Mouse (Mus musculus) heart, embryonic 13.5 days (tissue): ENCODE measurements around the gene Olfr167. TPM values are rescaled to one million over a fixed set of nuclear protein-coding genes. Genes with fewer than 3 reads are reported as not detected.
"Not testable (repeated sequence)": the region's sequence is repeated elsewhere in the genome, so short reads cannot be mapped to it uniquely, and the experiment has no call there.

Source experiments
- ATAC-seq: fragments of 200-750 bp; cut with Nextera tagmentation; 2 replicates; pipeline ENCODE4 v1.8.0; 2017; ENCODE audit warnings: moderate TSS enrichment; ENCODE audit not compliant: insufficient number of reproducible peaks, low FRiP score, low TSS enrichment; ENCODE audit errors: extremely low read depth
- H3K27ac ChIP-seq: fragments of 300-500 bp; sonication (generic); replicated peaks from 2 replicates; pipeline ENCODE4 v1.5.1; 2015; ENCODE audit warnings: moderate library complexity, mild to moderate bottlenecking, inconsistent platforms
- H3K27me3 ChIP-seq: fragments of 300-500 bp; sonication (generic); replicated peaks from 2 replicates; pipeline ENCODE4 v1.6.1; 2015; ENCODE audit warnings: mild to moderate bottlenecking, inconsistent platforms
- H3K36me3 ChIP-seq: fragments of 300-500 bp; sonication (generic); 2 replicates; pipeline ENCODE4 v1.6.1; 2015; ENCODE audit warnings: mild to moderate bottlenecking, inconsistent platforms
- H3K4me1 ChIP-seq: fragments of 300-500 bp; sonication (generic); 2 replicates; pipeline ENCODE4 v1.6.1; 2015; ENCODE audit warnings: inconsistent platforms
- H3K4me2 ChIP-seq: fragments of 300-500 bp; sonication (generic); 2 replicates; pipeline ENCODE4 v1.6.1; 2015; ENCODE audit warnings: inconsistent platforms, mild to moderate bottlenecking, moderate library complexity
- H3K4me3 ChIP-seq: fragments of 300-500 bp; sonication (generic); 2 replicates; pipeline ENCODE4 v1.5.1; 2015; ENCODE audit warnings: moderate library complexity, mild to moderate bottlenecking, inconsistent platforms
- H3K9ac ChIP-seq: fragments of 300-500 bp; sonication (generic); 2 replicates; pipeline ENCODE4 v1.6.1; 2015; ENCODE audit warnings: inconsistent platforms, mild to moderate bottlenecking, moderate library complexity
- H3K9me3 ChIP-seq: fragments of 300-500 bp; sonication (generic); 2 replicates; pipeline ENCODE4 v1.6.1; 2016; ENCODE audit warnings: inconsistent platforms
- whole genome bisulfite sequencing: fragments of 180-500 bp; shearing (Covaris S2); methylation state at CpG from one replicate; pipeline ENCODE4 v1.1.7; 2015; ENCODE audit warnings: mixed read lengths; 5-methylcytosine and 5-hydroxymethylcytosine counted together
- polyA plus RNA-seq: library from polyadenylated mRNA; unstranded; fragments of >200 nt; fragmentation: Nextera tagmentation; extraction: Ambion mirVana; gene quantifications from 2 replicates; pipeline ENCODE4 v1.2.1, GENCODE M21; 2015

Gene Olfr167
- polyA plus RNA-seq: not detected in 2 replicates

GRCm38 (mm10) chr16:19522166-19522565 is at the start of gene Olfr167:
TSS of gene Olfr167 (minus strand) at chr16:19522266.
- no peak for ATAC-seq
- Histone ChIP-seq H3K9ac (no peak within 1 kb of the TSS), H3K4me3 (no peak within 1 kb of the TSS), H3K27ac (no peak within 1 kb of the TSS), H3K9me3 (0 out of 2 replicates have a peak, but pooled peaks cover 3% of the 10 kb centered on the region), H3K4me2 (no peak within 1 kb of the TSS), H3K36me3 (no peaks in the 10 kb centered on the region), H3K4me1 (no peaks in the 10 kb centered on the region), H3K27me3 (no peaks in the 10 kb centered on the region)
- WGBS: 63% methylated on average over 2 of the region's 2 CpGs

GRCm38 (mm10) chr16:19571709-19572108 is 49.6 kb upstream of the Olfr167 start, which contains the start of gene Olfr169:
TSS of gene Olfr169 (minus strand) at chr16:19571809.
- not testable (repeated sequence) for H3K9ac ChIP-seq, H3K27me3 ChIP-seq, ATAC-seq, H3K36me3 ChIP-seq, H3K27ac ChIP-seq, H3K9me3 ChIP-seq, H3K4me3 ChIP-seq, H3K4me1 ChIP-seq, H3K4me2 ChIP-seq
- WGBS: 70% methylated on average over 2 of the region's 2 CpGs

GRCm38 (mm10) chr16:19553429-19553828 is 31.4 kb upstream of the Olfr167 start:
- not testable (repeated sequence) for H3K9ac ChIP-seq, H3K9me3 ChIP-seq, H3K4me2 ChIP-seq, H3K27me3 ChIP-seq, H3K4me1 ChIP-seq, H3K36me3 ChIP-seq, H3K4me3 ChIP-seq, ATAC-seq, H3K27ac ChIP-seq
- 75% methylated on average over 7 of the region's 7 CpGs for whole genome bisulfite sequencing

- H3K36me3 ChIP-seq, H3K4me2 ChIP-seq, H3K9ac ChIP-seq, H3K9me3 ChIP-seq, ATAC-seq, H3K27me3 ChIP-seq, H3K27ac ChIP-seq, H3K4me3 ChIP-seq, H3K4me1 ChIP-seq: not testable (repeated sequence)
- 85% methylated on average over 3 of the region's 3 CpGs for WGBS
Observed at GRCm38 (mm10) chr16:19552246-19552645, 30.2 kb upstream of the Olfr167 start.

GRCm38 (mm10) chr16:19535455-19535854 is 13.4 kb upstream of the Olfr167 start, which contains the start of gene Olfr168:
TSS of gene Olfr168 (minus strand) at chr16:19535555.
- ATAC-seq: no peak
- no peak within 1 kb of the TSS for H3K4me3 ChIP-seq
- H3K9ac ChIP-seq: no peak within 1 kb of the TSS
- H3K27me3 ChIP-seq: no peaks in the 10 kb centered on the region
- H3K9me3 ChIP-seq: peaks cover 6% of the 10 kb centered on the region
- H3K4me2 ChIP-seq: no peak within 1 kb of the TSS
- H3K36me3 ChIP-seq: no peaks in the 10 kb centered on the region
- no peaks in the 10 kb centered on the region for H3K4me1 ChIP-seq
- H3K27ac ChIP-seq: no peak within 1 kb of the TSS

- Histone ChIP-seq H3K36me3 (no peaks in the 10 kb centered on the region), H3K27me3 (no peaks in the 10 kb centered on the region), H3K4me1 (no peaks in the 10 kb centered on the region), H3K4me3 (no peak within 1 kb of the TSS), H3K9me3 (0 out of 2 replicates have a peak, but pooled peaks cover 7% of the 10 kb centered on the region), H3K4me2 (no peak within 1 kb of the TSS), H3K27ac (no peak within 1 kb of the TSS), H3K9ac (no peak within 1 kb of the TSS)
- ATAC-seq: no peak
Observed at GRCm38 (mm10) chr16:19483394-19483793, 38.7 kb downstream of the Olfr167 start, which contains the start of gene Olfr166. TSS of gene Olfr166 (plus strand) at chr16:19483694.

- 93% methylated on average over 1 of the region's 1 CpGs for whole genome bisulfite sequencing
- Histone ChIP-seq H3K36me3 (no peaks in the 10 kb centered on the region), H3K27ac (no peak overlapping the region), H3K27me3 (no peaks in the 10 kb centered on the region), H3K4me3 (no peak overlapping the region), H3K9ac (no peak overlapping the region), H3K4me1 (no peaks in the 10 kb centered on the region), H3K4me2 (no peak overlapping the region), H3K9me3 (peaks cover 8% of the 10 kb centered on the region; the same call in 1 of the 2 replicates)
- no peak for ATAC-seq
Observed at GRCm38 (mm10) chr16:19464365-19464764, 57.7 kb downstream of the Olfr167 start.

Other genes starting within 250 kb of the Olfr167 start
- not detected in 2 replicates for gene Olfr164, start 208.2 kb downstream of the Olfr167 start, polyA plus RNA-seq
- not detected in 2 replicates for gene Olfr165, start 99.1 kb downstream of the Olfr167 start, polyA plus RNA-seq
- gene Olfr166, start 38.6 kb downstream of the Olfr167 start, polyA plus RNA-seq: not detected in 2 replicates
- not detected in 2 replicates for gene Olfr168, start 13.3 kb upstream of the Olfr167 start, polyA plus RNA-seq
- not detected in 2 replicates for gene Olfr169, start 49.5 kb upstream of the Olfr167 start, polyA plus RNA-seq
- gene Olfr170, start 89.6 kb upstream of the Olfr167 start, polyA plus RNA-seq: not detected in 2 replicates
- gene Olfr171, start 107.7 kb upstream of the Olfr167 start, polyA plus RNA-seq: not detected in 2 replicates
- gene Lamp3, start 184.1 kb upstream of the Olfr167 start, polyA plus RNA-seq: 0.04 and 0.11 TPM in 2 replicates
- 11.5 and 15.2 TPM in 2 replicates for gene B3gnt5, start 237.9 kb upstream of the Olfr167 start, polyA plus RNA-seq